Mouse (Mus musculus) brain, embryonic 14.5 days (tissue): Measurements from ENCODE around the gene Krt73. TPM values are rescaled to one million over a fixed set of nuclear protein-coding genes. Genes with fewer than 3 reads are reported as not detected.
A peak's percentile ranks its signal among the peaks of the same experiment; 100 is the strongest.

Experiments
- DNase-seq: peaks from one replicate; pipeline ENCODE4 v3.0.0-alpha.2; 2011; ENCODE audit warnings: low read depth
- CTCF ChIP-seq: fragments of 200-500 bp; IDR thresholded peaks from 2 replicates; pipeline ENCODE4 v1.5.1; 2012; ENCODE audit warnings: inconsistent platforms, mild to moderate bottlenecking, moderate library complexity, borderline replicate concordance; ENCODE audit not compliant: insufficient read depth, insufficient read length; ENCODE audit errors: extremely low read depth
- POLR2A ChIP-seq: fragments of 200-500 bp; IDR thresholded peaks from 2 replicates; pipeline ENCODE4 v1.6.1; 2012; ENCODE audit warnings: mild to moderate bottlenecking, inconsistent platforms, borderline replicate concordance; ENCODE audit not compliant: poor library complexity, insufficient read depth, insufficient read length, severe bottlenecking; ENCODE audit errors: extremely low read depth
- polyA plus RNA-seq: library from polyadenylated mRNA; depleted of rRNA; stranded (reverse); fragments of >200 nt; gene quantifications from 2 replicates; pipeline ENCODE4 v1.2.3, GENCODE M21; 2012; rRNA removed

Gene Krt73
- polyA plus RNA-seq, 1 experiment, result 0.98 TPM

- DNase-seq, result peak; percentile 90
- no peak for TF ChIP-seq POLR2A
- peak; percentile 91 for TF ChIP-seq CTCF
Observed at GRCm38 (mm10) chr15:101772711-101773081, 29.4 kb downstream of the Krt73 start.

- no peak for TF ChIP-seq POLR2A
- TF ChIP-seq CTCF, result peak; percentile 39; the same call in 1 of the 2 replicates
- peak; percentile 26 for DNase-seq
Observed at GRCm38 (mm10) chr15:101772080-101772710, 30.0 kb downstream of the Krt73 start.

- TF ChIP-seq POLR2A, result no peak
- DNase-seq, result no peak
Observed at GRCm38 (mm10) chr15:101770226-101770625, 31.9 kb downstream of the Krt73 start.

Other genes starting within 250 kb of the Krt73 start
- 0.10 and 0.11 TPM in 2 replicates for gene Krt90, start 239.4 kb downstream of the Krt73 start, polyA plus RNA-seq
- 0.06 and 0.07 TPM in 2 replicates for gene Krt75, start 228.4 kb downstream of the Krt73 start, polyA plus RNA-seq
- gene Gm5414, start 174.2 kb downstream of the Krt73 start, polyA plus RNA-seq, result not detected in 2 replicates
- not detected in 2 replicates for gene Gm5478, start 155.0 kb downstream of the Krt73 start, polyA plus RNA-seq
- not detected in 2 replicates for gene Krt6b, start 122.1 kb downstream of the Krt73 start, polyA plus RNA-seq
- 0.29 and 0.57 TPM in 2 replicates for gene Krt6a, start 108.0 kb downstream of the Krt73 start, polyA plus RNA-seq
- gene Krt5, start 89.4 kb downstream of the Krt73 start, polyA plus RNA-seq, result 33.7 and 53.0 TPM in 2 replicates
- gene Krt71, start 59.2 kb downstream of the Krt73 start, polyA plus RNA-seq, result 0.09 and 0.18 TPM in 2 replicates
- gene Krt72, start 15.9 kb downstream of the Krt73 start, polyA plus RNA-seq, result 0.04 and 0.08 TPM in 2 replicates
- not detected in 2 replicates for gene Krt2, start 15.8 kb upstream of the Krt73 start, polyA plus RNA-seq
- 14.9 and 19.4 TPM in 2 replicates for gene Krt1, start 48.4 kb upstream of the Krt73 start, polyA plus RNA-seq
- gene Krt77, start 67.4 kb upstream of the Krt73 start, polyA plus RNA-seq, result 0.53 and 2.3 TPM in 2 replicates
- gene Krt76, start 90.6 kb upstream of the Krt73 start, polyA plus RNA-seq, result not detected in 2 replicates
- gene Krt4, start 122.4 kb upstream of the Krt73 start, polyA plus RNA-seq, result 2.3 and 2.6 TPM in 2 replicates
- 0.10 and 0.23 TPM in 2 replicates for gene Krt79, start 138.0 kb upstream of the Krt73 start, polyA plus RNA-seq
- gene Krt78, start 151.9 kb upstream of the Krt73 start, polyA plus RNA-seq, result 0.03 TPM in 1 of 2 replicates, not detected in the other
- gene Krt8, start 202.1 kb upstream of the Krt73 start, polyA plus RNA-seq, result 2.0 and 3.7 TPM in 2 replicates
- 1.9 and 3.9 TPM in 2 replicates for gene Krt18, start 225.8 kb upstream of the Krt73 start, polyA plus RNA-seq